Mouse (Mus musculus): ENCODE measurements around the gene Zbtb42.

The Zbtb42 gene

DNA sequence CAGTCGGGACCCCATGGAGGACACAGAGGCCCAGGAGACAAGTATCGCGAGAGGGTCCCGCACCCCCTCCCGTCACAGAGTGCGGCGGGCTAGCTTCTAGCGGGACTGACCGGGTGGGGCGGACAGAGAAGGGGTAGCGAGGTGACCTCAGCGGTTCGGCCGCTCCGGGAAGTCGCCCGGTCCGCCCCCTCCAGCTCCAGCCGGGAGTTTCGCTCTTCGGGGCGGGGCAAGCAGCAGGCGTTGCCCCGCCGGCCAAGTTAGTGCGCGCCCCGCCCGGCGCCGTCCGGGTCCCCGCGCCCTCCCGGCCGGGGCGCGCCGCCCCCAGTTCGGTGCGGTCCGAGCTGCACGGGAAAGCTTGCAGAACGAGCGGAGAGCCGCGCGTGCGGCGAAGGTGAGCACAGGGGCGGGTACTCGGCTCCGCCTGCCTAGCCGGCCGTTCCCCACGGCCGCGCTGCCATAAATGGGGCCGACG is at the start of gene Zbtb42:
TSS of gene Zbtb42 (plus strand) at position 274 of the 472 bp plus-strand sequence.
- DNase-seq (ENCODE audit: low read depth, low spot score) = no peak

DNA sequence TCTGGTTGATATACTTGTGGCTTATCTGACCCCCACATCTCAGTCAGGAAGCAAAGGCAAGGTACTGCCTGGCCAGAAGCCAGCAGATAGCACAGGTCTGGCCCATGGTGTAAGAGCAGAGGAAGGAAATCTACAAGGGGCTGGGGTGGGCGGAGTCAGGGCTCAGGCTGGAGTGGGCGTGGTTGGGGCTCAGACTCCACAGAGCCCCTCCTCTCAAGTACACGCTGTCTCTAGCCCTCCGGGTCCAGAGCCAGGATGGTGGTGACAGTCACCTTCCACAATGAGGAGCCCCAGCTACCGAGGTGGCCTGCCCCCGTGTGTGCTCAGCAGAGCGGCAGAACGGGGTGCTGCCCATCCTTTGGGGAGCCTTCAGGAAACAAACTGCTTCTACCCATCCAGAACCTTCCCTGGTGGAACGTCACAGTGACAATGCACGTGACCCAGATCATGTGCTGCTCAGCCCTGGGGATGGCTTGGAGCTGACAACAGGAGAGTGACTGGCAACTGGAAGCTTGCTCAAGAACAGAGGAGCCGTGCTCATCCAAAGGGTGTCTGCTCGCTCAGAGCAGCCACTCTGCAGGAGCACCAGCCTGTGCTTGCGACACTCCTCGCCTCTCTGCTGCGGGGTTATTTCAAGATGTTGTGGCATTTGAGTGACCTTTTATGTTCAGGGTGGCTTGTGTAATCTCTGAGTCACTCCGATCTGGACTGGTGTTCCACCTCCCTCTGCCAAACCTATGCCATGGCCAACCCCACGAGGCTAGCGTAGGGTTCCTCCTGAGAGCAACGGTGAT is 49.5 kb upstream of the Zbtb42 start:
- DNase-seq (ENCODE audit: low read depth, low spot score) = peak; percentile 79

DNA sequence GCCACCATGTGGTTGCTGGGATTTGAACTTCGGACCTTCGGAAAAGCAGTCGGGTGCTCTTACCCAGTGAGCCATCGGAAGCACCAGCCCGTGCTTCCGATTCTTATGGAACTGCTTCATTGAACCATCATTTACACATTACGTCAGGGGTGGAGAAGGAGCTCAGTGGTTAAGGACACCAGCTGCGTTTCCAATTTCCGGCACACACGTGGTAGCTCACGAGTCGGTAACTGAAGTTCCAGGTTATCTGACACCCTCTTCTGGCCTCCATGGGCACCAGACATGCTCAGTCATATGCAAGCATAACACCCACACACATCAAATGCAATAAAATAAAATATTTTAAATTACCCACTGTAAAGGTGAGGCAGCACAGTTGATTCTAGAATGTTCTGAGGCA is 48.6 kb upstream of the Zbtb42 start:
- DNase-seq (ENCODE audit: low read depth, low spot score) = no peak

- DNase-seq (ENCODE audit: low read depth, low spot score) = no peak
Measured at GRCm38 (mm10) chr12:112630796-112631195, 47.8 kb upstream of the Zbtb42 start.

- no peak for DNase-seq (ENCODE audit: low read depth, low spot score)
Measured at GRCm38 (mm10) chr12:112631472-112631871, 47.2 kb upstream of the Zbtb42 start.

- DNase-seq (ENCODE audit: low read depth, low spot score) = no peak
Measured at GRCm38 (mm10) chr12:112632084-112632777, 46.4 kb upstream of the Zbtb42 start.

- no peak for DNase-seq (ENCODE audit: low read depth, low spot score)
Measured at GRCm38 (mm10) chr12:112632907-112633306, 45.7 kb upstream of the Zbtb42 start.

GRCm38 (mm10) chr12:112633686-112634085 is 44.9 kb upstream of the Zbtb42 start:
- DNase-seq (ENCODE audit: low read depth, low spot score) = peak; percentile 58

DNA sequence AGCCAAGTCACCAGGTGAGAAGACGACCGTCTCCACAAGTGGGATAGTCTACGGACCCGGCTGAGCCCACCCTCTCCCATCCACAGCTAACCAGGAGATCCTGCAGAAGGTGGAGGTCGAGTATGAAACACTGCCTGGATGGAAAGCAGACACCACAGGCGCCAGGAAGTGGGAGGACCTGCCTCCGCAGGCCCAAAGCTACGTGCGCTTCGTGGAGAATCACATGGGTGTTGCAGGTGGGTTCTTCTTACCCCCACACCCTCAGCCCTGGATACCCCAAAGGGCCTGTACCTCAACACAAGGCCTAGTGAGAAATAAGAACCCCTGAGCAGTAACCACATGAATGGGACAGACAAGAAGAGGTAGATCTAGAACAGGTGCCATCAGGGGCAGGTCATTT is 39.1 kb upstream of the Zbtb42 start:
- DNase-seq (ENCODE audit: low read depth, low spot score) = no peak

- DNase-seq (ENCODE audit: low read depth, low spot score) = no peak
Measured at GRCm38 (mm10) chr12:112643126-112643525, 35.5 kb upstream of the Zbtb42 start.

DNA sequence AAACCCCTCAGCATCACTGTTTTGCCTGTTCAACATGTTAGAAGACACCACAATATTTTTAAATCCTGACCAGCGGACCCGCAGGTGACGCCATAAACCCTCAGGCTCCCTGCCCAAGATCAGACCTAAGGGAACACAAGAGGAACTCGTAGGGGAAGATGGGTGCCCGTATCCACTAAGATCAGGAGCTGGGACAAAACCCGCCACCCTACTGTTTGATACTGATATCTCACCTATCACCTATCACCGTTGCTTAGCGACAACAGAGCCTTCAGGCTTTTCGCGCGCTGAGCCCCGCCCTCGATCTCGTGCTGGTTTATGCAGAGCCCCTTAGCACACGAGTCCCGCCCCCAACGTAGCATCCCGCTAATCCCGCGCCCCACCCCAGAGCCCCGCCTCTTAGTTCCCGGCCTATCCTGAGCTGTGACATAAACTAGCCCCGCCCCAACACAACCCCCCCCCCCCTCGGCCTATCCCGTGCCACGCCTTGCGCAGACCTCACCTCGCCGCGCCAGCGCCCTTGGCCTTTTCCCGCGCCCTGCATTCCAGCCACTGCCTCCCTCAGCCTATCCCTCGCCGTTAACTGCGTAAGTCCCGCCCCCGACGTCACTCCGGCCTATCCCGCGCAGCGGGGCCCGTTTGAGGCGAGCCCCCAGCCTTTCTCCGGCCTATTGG is 34.3 kb upstream of the Zbtb42 start, which contains the start of gene Siva1:
TSS of gene Siva1 (plus strand) at position 500 of the 675 bp plus-strand sequence.
- DNase-seq (ENCODE audit: low read depth, low spot score) = peak; percentile 99

- no peak for DNase-seq (ENCODE audit: low read depth, low spot score)
Measured at GRCm38 (mm10) chr12:112644855-112645506, 33.6 kb upstream of the Zbtb42 start.

DNA sequence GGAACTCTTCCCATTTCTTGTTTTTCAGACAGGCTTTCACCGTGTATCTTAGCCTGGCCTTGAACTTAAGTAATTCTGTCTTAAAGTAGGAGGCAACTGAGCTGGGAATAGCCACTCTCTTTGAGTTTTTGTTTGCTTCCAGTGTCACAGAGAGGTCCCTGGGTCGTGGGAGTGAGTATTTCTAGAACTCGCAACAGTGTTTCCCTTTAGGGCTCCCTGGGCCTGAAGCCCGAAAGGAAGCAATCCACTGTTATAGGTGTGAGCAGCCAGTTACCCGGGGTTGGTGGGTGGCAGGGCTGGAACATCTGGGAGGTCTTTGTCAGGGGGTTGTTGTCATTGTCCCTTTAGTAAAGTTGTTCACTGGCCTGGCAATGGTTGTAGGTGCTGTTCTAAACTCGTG is 32.5 kb upstream of the Zbtb42 start:
- DNase-seq (ENCODE audit: low read depth, low spot score) = no peak

DNA sequence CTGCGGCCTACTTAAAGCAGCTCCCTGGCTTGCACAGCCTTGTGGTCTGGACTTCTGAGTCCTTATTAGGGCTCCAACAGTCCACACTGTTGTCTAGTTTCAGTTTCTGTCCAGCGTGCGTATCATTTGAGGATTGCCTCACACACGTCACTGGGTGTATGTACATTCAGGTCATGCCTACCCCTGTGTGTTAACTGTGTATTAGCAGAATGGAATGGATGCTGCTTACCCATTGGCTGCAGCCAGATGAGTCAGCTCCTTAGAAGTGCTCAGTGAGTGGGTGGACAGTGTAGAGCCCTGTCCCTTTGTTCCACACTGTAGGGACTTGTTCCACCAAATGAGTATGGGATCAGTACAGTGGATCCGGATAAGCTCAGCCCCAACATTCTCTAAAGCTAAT is 30.5 kb upstream of the Zbtb42 start:
- DNase-seq (ENCODE audit: low read depth, low spot score) = no peak

- DNase-seq (ENCODE audit: low read depth, low spot score) = no peak
Measured at GRCm38 (mm10) chr12:112651778-112652439, 26.7 kb upstream of the Zbtb42 start.

GRCm38 (mm10) chr12:112653157-112653824 is 25.3 kb upstream of the Zbtb42 start:
- DNase-seq (ENCODE audit: low read depth, low spot score) = peak; percentile 77

GRCm38 (mm10) chr12:112654076-112654475 is 24.6 kb upstream of the Zbtb42 start:
- DNase-seq (ENCODE audit: low read depth, low spot score) = no peak

DNA sequence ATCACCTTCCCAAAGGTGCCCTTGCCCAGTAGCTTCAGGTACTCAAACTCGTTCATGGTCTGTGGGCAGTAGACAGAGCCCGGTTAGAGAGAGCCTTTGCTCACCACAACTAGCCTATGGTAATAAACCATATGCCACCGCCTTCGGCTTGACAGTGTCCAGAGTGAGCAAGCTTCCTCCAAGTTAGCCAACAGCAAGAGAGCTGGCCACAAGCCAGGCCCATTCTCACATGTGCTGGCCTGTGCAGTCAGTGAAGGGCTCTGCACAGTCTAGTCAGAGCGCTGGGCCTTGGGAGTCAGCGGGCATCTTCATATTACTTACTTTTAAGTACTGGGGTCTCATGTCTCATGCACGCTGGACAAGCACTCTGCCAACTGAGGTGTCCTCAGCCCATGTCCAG is 20.0 kb upstream of the Zbtb42 start:
- no peak for DNase-seq (ENCODE audit: low read depth, low spot score)

DNA sequence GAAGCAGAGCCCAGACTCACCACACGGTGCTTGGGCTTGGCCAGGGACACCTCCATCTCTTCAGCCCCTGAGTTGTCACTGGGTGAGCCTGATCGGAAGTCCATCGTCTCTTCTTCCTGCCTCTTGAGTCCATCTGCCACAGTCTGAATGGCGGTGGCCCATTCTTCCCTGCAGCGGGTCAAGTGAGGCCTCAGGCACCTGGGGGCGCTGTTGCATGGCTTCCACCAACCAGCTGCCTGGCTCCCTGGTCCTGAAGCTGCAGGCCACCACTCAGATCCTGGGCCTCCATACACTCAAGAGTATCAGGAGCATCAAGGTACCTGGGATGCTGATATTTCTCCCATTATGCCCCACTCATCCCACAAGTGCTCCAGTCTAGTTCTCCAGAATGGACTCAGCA is 19.5 kb upstream of the Zbtb42 start:
- peak; percentile 31 for DNase-seq (ENCODE audit: low read depth, low spot score)

DNA sequence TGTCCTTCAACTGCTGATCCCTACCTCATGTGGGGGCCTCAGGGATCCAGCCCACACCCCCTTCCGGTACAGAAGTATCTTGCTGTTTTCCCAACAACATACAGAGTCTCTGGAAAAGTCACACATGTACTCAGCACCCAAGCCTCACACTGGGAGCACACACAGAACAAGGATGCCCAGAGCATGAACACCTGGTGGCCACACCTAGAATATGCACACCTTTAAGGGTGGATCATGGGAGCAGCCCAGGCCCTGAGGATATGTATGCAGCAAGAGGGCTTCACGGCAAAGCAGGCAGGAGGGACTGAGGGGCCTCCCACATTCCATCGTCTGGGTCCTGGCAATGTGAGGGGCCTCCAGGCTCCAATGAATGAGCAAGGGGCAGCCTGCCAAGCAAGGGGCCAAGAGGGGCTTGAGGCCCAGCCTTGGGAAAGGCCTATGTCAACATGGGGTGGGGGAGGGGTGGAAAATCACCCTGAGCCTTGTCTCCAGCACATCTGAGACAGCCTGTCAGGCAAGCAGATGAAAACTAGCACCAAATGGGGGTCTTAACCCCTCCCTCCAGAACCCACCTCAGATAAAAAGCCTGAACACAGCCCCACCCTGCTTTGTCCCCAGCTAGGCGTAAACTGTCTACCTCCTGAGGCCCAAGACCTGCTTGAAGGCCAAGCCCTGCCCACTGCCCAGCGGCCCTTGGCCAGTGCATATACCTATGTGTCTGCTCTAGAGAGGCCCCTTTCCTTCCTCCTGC is 17.9 kb upstream of the Zbtb42 start:
- no peak for DNase-seq (ENCODE audit: low read depth, low spot score)
